Comparison of ENCODE assay signal across 8 mouse cellular contexts in the genomic region with DNA sequence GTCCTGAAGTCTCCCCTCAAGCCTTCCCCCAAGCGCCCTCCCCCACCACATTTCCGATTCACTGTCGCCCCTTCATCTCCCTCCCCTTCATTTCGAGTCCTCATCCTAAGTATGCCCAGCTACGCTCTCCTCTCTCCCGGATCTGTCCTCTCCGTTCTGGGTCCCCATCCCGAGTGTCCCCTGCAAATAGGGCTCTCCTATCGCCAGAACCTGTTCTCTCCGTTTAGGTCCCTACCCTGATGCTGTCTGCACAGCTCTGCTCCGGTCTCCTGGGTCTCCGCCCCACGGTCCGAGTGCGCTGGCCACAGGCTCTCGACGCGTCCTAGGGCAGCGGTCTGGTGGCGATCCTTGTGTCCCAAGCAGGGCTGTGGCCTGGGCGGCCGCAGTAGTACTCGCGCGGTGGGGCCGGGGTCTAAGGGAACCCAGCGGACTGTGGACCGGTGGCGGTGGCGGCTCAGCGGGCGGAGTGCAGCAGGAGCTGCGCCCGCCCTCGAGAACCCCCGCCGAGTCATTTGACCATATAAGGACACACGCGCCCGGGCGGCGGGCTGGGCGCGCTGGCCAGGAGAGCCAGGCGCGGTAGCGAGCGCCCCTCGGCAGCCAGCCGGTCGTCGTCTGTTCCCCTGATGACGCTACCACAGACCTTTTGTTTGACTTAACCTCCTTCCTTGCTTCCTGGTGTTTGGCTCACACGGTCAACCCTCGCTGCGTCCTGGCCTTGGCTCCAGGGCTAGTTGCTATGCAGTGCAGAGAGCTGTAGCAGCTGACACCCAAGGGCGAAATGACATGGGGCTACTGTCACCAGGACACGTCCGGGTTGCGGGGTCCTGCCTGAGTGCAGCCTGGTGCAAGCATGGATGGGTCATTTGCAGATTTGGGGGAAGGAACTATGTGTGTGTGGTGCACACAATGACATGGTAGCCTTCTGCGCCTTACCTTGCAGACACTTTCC. TPM values are rescaled to one million over a fixed set of nuclear protein-coding genes. Genes with fewer than 3 reads are reported as not detected.
A peak's percentile ranks its signal among the peaks of the same experiment; 100 is the strongest.
DNase-seq lines count a peak whose midpoint lies in the region; ATAC-seq lines count a peak whose summit lies in the region.

No protein-coding gene starts in this region.

- no peaks in the 10 kb centered on the region for H3K36me3 ChIP-seq in hindbrain, embryonic 10.5 days
- H3K36me3 ChIP-seq in lung, embryonic 16.5 days (ENCODE audit: control insufficient read depth, insufficient read depth, low read length) = no peaks in the 10 kb centered on the region

- H3K27me3 ChIP-seq in hindbrain, embryonic 10.5 days (ENCODE audit: insufficient read depth, poor library complexity, severe bottlenecking) = peaks cover 21% of the 10 kb centered on the region
- H3K27me3 ChIP-seq in lung, embryonic 16.5 days (ENCODE audit: control insufficient read depth, insufficient read depth, low read depth, low read length) = no peaks in the 10 kb centered on the region; the same call in 1 of the 2 replicates

- H3K27ac ChIP-seq in brown adipose tissue, adult 24 weeks (replicated peaks; ENCODE audit: low read depth, low read length) = no peak overlapping the region
- H3K27ac ChIP-seq in hindbrain, embryonic 10.5 days = peak overlapping the region; percentile 87
- peak overlapping the region; percentile 53; the same call in 1 of the 2 replicates for H3K27ac ChIP-seq in lung, embryonic 16.5 days (ENCODE audit: low read length)

- H3K9me3 ChIP-seq in hindbrain, embryonic 10.5 days = peaks cover 6% of the 10 kb centered on the region; the same call in 1 of the 2 replicates
- no peaks in the 10 kb centered on the region for H3K9me3 ChIP-seq in lung, embryonic 16.5 days (ENCODE audit: control insufficient read depth, low read length)

- H3K4me1 ChIP-seq in brown adipose tissue, adult 24 weeks (ENCODE audit: control insufficient read depth, insufficient read depth, insufficient read length, low read length) = no peaks in the 10 kb centered on the region
- peaks cover 21% of the 10 kb centered on the region for H3K4me1 ChIP-seq in hindbrain, embryonic 10.5 days (replicated peaks)
- peaks cover 12% of the 10 kb centered on the region; the same call in 1 of the 2 replicates for H3K4me1 ChIP-seq in lung, embryonic 16.5 days (replicated peaks; ENCODE audit: control insufficient read depth, insufficient read depth, low read length)

- peak overlapping the region; percentile 59 for H3K4me3 ChIP-seq in brown adipose tissue, adult 24 weeks (ENCODE audit: insufficient read depth, low read depth, low read length)
- H3K4me3 ChIP-seq in hindbrain, embryonic 10.5 days = peak overlapping the region; percentile 64
- H3K4me3 ChIP-seq in lung, embryonic 16.5 days (ENCODE audit: low read length) = peak overlapping the region; percentile 70

- ATAC-seq in lung, embryonic 16.5 days (ENCODE audit: low read depth) = peak; percentile 94

- peak; percentile 26 to 46 for DNase-seq in CD8-positive naive resting alpha-beta T cell, adult 2 months (ENCODE audit: low read depth in 2 of 2, low spot score in 2 of 2)
- DNase-seq in forelimb bud, embryonic 11.5 days (ENCODE audit: low read depth, low spot score) = peak; percentile 59
- DNase-seq in hindbrain, embryonic 10.5 days (ENCODE audit: low spot score) = peak; percentile 74
- peak; percentile 62 to 70 for DNase-seq in layer of hippocampus, postnatal 10 days (ENCODE audit: low spot score in 2 of 2)
- DNase-seq in ovary, adult 18-20 months (ENCODE audit: low spot score) = peak; percentile 68
- peak; percentile 63 to 64 for DNase-seq in thymus, postnatal 36 days

- WGBS in hindbrain, embryonic 10.5 days = 5% methylated on average over 61 of the region's 61 CpGs
- WGBS in lung, embryonic 16.5 days = 4% methylated on average over 60 of the region's 61 CpGs

- peak overlapping the region; percentile 98 for H3K4me2 ChIP-seq in lung, embryonic 16.5 days (ENCODE audit: low read depth, low read length)

- peak overlapping the region; percentile 71 for H3K9ac ChIP-seq in lung, embryonic 16.5 days (ENCODE audit: low read length)

RNA-seq across cellular contexts. Expression of a gene that starts 33.0 kb away (rescaled TPM):
- polyA plus RNA-seq in brown adipose tissue, adult 24 weeks (2012; ENCODE audit: insufficient read depth, insufficient read length, missing spikeins) = not detected in 2 replicates
- 7.6 and 11.2 TPM in 2 replicates for polyA plus RNA-seq in hindbrain, embryonic 10.5 days (2016; fragmentation: Nextera tagmentation; extraction: Ambion mirVana)
- 10 to 100 TPM; 35.8 to 39.3 TPM for total RNA-seq in layer of hippocampus, postnatal 10 days (2021)
- polyA plus RNA-seq in lung, embryonic 16.5 days (2015; fragmentation: Nextera tagmentation; extraction: Ambion mirVana) = 29.7 and 31.2 TPM in 2 replicates
